Mouse (Mus musculus): ENCODE results near the gene 4921539E11Rik.

DNA sequence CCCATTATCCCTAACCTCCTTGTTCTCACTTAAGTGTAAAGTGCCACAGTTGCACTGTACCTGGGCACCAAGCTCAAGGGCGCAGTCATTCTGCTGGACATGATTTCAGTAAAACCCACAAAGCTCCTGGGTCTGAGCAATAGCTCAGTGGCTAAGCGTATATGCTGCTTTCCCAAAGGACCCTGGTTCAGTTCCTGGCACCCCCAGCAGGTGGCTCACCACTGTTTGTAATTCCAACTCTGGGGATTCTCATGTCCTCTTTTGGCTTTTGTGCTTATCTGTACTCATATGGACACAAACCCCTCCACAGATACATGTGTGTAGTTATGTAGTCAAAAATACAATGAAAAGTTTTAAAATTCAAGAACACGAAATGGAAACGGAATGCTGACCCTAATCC is 21.3 kb downstream of the 4921539E11Rik start:
- TF ChIP-seq GATA1 (IDR thresholded peaks at IDR 0.05; ENCODE audit: low read length): no peak
- TF ChIP-seq TAL1 (IDR thresholded peaks at IDR 0.05; ENCODE audit: low read length): no peak
